Mouse (Mus musculus) gastrocnemius, postnatal 25 days (tissue): Measurements from ENCODE around the gene Ahcyl1. TPM values are rescaled to one million over a fixed set of nuclear protein-coding genes. Genes with fewer than 3 reads are reported as not detected.
"Not testable (repeated sequence)": the region's sequence is repeated elsewhere in the genome, so short reads cannot be mapped to it uniquely, and the experiment has no call there.

Source experiments
- DNase-seq: peaks from one replicate; pipeline ENCODE4 v3.0.0; 2022
- total RNA-seq, 2 experiments: library from RNA; stranded (reverse); gene quantifications; 1 replicate in 1 of 2; 2 replicates in 1 of 2; pipeline ENCODE4 v1.2.3; 2021

Gene Ahcyl1
- total RNA-seq, 2 experiments from 2014 or later = 30.7 to 31.8 TPM

DNA sequence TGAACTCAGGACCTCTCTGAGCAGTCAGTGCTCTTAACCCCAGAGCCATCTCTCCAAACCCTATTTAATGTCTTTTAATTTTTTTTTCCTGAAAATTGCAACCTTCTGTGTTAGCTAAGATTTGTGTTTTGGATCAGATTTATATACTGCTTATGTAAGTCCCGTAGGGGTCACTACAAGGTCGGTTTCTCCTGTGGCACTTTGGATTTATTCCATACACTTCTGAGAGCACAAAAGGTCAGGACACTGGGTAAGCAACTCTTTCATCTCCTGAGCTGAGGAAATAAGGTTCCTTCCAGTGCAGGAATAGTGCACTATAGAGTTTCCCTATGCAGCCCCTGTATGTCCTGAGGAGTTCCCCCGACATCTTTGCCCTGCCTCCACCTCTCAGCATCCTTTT, 40.9 kb downstream of the Ahcyl1 start:
- no peak for DNase-seq

DNA sequence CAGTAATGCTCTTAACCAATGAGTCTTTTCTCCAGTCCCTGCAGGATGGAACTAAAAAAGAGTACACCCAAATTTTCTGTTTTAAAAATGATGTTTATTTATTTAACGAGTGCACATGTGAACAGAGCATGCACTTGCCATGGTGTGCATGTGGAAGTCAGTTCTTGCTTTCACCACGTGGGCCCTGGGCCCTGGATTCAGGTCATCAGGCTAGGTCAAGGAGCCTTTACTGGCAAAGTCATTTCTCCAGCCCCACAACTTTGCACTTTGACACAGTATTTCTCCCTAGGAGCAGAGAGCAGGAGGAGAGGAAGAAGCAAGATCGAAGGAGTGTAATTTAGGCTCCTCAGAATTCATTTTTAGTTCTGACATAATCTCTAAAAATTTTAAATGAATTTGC, 41.5 kb downstream of the Ahcyl1 start:
- DNase-seq = no peak

DNA sequence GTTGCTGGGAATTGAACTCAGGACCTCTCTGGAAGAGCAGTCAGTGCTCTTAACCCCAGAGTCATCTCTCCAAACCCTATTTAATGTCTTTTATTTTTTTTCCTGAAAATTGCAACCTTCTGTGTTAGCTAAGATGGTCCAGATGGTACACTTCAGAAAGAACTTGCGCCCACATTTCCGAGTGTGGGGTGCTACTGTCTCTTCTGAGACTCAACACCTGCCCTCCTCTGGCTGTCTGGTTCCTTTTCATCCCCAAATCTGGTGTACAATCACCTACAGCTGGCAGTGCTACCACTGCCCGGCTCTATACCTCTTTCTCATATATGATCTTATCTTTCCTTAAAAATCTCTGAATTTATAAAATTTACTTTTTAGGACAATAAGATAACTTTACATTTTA, 43.4 kb downstream of the Ahcyl1 start:
- DNase-seq = no peak

DNA sequence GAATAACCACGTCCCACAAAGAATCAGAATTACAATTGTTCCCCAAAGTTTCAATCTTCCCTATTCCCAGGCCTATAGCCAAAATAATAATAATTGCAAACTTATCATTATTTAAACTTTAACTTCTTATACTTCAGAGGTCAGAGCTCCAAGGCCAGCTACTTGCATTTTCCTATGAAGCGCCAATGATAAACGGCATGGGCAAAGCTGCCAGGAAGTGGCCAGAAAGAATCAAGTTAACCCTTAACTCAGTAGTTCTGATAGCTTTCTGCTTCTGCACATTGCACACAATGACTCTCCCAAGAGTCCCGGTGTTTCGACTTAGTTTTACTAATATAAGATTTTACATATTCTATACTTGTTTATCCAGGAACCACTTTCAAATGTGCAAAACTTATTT, 46.1 kb downstream of the Ahcyl1 start:
- not testable (repeated sequence) for DNase-seq

DNA sequence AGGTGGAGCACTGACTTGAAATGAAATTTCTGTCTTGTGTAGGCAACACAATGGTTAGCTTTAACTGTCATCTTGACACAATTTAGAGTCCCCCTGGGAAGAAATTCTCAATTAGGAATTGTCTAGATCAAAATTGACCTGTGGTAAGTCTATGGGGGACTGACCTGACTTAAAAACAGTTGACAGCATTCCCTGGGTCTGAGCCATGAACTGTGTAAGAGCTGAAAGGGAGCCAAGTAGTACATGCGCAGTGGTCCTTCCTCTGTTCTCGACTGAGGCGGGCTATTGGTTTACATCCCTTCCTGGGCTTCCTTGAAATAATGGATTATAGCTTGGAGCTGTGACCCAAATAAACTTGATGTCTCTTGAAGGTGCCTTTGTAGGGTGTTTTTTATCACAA, 49.4 kb downstream of the Ahcyl1 start:
- no peak for DNase-seq

DNA sequence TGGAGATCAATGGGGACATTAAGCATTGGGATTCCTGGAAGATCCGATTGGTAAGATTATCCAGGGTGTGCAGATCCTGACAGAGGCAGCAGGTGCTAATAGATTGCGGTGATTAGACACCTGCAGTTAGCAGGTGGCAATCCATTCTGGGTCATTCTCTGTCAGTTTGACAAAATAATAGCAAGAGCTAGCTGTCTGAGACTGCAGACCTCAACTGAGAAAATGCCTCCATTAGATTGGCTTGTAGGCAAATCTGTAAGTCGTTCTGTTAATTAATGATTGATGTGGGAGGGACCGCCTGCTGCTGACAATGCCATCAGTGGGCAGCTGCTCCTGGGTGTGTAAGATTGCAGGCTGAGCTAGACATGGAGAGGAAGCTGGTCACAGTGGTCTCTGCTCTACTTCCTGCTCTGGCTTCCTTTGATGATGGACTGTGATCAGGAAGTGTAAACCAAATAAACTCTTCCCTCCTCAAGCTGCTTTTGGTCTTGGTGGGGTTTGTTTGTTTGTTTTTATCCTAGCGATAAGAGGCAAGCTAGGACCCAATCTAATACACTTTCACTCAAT, 58.7 kb downstream of the Ahcyl1 start:
- DNase-seq = no peak

DNA sequence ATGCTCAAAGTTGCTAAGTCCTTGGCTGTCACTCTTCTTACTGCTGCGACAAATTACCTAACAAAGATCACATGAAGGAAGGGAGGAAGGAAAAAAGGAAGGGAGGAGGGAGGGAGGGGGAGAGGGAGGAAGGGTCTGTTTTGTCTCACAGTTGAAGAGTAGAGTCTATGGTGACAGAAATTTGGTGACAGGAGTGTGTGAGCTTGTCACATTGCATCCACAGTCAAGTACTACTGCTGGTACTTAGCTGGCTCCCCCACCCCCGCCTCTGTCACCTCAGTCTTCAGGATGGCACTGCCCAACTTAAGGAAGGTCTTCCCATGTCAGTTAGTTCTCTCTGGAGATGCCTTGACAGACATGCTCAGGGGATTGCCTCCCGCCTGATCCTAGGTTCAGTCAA, 60.1 kb downstream of the Ahcyl1 start:
- no peak for DNase-seq

DNA sequence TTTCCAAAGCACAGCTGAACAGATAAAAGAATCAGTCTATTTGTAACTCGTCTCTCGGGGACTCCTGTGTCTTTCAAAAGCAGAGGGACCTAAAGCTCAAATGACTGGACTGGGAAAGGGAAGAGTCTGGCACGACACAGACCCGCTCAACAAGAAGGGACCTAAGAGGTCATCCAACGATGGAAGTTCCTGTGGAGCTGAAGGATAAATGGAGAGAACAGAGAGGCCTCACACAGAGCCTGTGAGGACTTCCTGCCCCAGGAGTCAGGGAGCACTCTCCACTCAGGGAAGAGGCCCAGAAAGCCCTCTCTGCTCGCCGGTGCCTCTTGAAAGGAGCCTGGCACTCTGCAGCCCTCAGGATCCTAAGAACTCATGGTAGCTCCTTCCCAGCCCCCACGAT, 60.5 kb downstream of the Ahcyl1 start:
- DNase-seq = no peak

DNA sequence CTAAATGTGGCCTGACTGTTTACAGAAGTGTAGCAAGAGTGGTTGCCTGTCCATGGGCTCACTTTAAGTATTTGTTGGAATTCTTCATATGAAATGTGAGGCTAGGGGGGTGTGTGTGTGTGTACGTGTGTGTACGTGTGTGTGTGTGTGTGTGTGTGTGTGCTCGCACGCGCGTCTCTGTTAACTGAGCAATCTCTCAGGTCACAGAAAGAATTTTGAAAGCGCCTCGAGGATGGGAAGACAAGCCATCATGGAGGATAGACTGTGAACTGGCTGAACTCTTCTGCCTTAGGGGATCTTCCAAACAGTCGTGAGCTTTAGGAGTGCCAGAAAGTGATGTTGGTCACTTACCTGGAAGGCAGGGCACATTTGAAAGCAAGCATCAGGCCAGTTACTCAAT, 62.5 kb downstream of the Ahcyl1 start:
- no peak for DNase-seq

DNA sequence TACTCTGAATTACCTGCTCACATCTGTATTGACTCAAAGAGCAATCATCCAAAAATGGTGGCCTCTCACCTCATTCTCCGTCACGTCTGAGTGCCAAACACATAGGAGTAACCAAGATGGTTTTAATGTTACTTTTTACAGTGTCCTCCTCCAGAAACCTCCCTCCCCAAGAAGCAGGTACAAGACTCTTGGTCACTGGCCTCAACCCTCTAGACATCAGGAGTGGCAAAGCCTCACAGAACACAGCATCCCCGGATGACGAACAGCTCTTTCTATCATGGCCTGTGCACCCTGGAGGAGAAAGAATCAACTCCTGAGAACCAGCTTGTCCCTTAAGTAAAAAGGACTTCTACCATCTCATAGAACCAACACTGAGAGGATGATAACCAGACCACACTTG, 63.6 kb downstream of the Ahcyl1 start:
- no peak for DNase-seq

DNA sequence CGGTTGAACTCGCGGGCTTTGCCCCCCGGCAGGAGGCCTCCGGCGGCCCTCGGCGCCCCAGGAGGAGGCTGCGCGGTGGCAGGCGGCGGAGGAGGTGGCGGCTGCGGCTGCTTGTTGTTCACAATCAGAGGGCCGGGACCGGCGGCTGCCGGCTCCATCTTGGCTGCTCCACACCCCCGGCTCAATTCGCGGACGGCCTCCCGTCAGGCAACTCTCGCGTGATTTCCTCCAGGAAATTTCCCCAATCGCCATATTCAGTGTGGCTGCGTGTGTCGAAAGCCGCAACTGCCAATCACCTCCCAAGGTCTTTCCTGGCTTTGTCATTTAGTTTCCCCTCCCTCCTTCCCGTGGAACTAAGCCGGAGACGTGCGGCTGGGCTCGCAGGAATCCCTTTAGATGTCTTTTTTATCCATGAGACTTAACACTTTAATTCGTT, 64.8 kb downstream of the Ahcyl1 start, which contains the start of gene Strip1:
Gene Strip1 (minus strand): TSS at position 172 of the 436 bp plus-strand sequence.
- peak; percentile 93 for DNase-seq

DNA sequence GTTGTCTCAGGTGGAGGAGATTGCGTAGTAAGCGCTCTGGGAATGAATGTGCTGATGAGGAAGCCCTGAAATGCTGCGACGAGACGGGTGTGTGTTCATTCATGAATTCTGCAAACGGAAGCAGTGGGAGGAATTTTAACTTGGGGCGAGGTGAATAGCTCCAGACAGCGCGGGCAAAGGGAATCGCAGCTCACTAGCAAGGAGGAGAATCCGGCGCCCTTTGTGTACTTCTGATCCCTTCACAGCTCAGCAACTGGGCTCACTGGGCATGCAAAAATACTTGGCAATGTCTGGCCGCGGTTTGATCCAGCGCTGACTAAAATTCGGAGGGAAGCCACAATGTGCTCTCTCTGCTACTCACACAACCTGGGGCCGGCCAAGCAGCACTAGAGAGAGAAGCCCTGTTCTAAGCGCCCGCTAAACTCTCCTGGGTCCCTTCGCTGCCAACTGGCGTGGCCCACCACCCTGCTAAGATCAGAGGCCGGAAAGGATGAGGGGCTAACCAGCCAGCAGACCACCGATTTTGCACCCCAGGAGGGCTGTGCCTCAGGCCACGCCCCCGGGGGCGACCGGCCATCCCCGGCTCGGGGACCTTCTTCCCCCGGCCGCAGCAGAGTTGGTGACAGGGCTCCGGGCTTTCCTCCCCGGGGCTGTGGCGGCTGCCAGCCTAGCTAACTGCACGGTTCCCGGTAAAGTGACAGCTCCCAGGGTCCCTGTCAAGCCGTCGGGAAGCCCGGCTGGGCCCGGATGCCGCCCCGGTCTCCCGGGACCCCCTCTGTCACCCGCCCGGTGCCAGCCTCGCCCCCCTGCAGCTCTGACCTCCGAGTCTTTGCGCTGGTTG, 65.5 kb downstream of the Ahcyl1 start, which contains the start of gene Gm10961:
Gene Gm10961 (plus strand): TSS at position 641 of the 841 bp plus-strand sequence.
- peak; percentile 50 for DNase-seq

DNA sequence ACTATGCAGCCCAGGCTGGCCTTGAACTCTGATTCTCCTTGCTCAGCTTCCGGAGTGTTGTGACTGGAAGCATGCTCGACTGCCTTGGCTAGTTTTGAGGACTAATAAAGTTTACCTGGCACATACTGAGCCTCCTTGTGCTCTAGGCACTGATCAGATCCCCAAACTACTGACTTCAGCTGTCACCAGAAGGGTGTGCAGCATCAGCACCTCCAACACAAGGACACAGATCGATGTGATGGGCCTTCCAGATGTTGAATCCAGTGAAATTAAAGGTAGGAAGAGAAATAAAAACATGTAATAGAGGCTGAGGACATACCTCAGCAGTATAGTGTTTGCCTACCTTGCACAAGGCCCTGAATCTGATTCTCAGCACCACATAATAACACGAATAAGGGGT, 66.9 kb downstream of the Ahcyl1 start:
- no peak for DNase-seq

DNA sequence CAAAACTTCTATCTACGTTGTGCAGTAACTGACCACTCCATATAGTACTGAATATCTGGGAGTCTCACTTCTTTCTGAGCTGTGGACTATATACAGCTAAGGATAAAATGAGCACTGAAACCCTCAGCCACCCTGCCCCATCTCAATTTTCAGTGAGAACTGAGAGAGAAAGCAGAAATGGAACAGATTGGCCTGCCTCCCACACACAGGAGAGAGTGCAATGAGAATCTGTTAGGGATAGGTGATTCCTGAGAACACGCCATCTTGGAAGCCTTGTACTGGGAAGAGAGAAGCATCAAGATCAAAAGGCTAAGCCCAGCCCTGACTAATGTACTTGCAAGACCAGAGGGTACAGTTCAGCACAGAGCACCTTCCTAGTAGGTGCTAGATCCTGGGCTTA, 67.8 kb downstream of the Ahcyl1 start:
- no peak for DNase-seq

DNA sequence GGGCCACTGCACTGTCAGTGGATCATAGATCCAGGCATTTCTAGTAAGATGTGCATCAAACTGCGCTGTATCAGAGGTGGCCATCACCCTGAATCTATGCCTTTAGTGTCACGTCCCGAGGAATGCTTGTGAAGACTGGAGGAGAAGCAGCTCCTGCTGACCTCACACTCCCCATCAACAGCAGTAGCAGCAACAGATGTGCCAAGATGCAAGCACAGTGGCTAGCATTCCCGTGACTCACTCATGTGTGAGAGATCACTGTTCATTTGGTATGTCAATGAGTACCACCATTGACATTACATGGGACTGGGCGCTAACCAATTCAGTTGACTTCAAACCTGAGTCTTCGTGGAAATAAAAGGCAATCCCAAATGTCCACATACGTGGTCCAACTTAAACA, 68.7 kb downstream of the Ahcyl1 start:
- DNase-seq = no peak

DNA sequence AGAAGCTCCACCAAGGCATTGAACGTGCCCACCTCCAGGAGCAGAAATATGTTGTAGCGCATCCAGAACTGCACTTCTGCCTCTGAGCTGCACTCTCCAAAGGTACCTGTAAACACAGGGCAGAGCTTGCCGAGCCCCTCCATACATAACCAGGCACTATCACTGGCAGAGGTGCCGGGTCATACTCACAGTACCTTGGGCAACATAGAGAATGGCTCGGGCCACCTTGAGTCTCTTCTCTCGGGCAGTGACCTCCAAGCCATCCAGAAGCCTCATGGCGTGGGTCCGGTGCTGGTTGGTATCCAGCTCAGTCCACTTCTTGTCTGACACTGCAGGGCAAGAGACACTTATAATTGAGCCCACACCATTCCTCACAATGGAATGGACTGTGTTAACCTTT, 69.6 kb downstream of the Ahcyl1 start:
- no peak for DNase-seq

DNA sequence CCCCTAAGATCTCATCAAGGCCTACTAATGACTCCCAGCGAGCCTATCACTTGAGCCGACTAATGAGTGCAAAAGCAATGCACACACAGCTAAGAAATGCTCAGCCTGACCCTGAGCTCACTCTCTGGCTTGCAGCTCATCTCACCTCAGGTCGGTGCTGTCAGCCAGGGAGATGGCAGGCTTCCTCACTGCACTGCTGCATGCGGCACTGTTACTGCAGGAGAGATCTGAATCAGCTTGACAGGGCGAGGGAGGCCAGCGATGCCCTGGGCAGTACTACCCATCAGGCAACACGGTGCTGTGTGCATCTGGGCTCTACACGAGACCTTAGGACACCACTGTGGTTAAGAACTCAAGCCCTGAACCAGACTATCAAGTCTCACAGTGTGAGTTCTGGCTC, 70.8 kb downstream of the Ahcyl1 start:
- DNase-seq = no peak

DNA sequence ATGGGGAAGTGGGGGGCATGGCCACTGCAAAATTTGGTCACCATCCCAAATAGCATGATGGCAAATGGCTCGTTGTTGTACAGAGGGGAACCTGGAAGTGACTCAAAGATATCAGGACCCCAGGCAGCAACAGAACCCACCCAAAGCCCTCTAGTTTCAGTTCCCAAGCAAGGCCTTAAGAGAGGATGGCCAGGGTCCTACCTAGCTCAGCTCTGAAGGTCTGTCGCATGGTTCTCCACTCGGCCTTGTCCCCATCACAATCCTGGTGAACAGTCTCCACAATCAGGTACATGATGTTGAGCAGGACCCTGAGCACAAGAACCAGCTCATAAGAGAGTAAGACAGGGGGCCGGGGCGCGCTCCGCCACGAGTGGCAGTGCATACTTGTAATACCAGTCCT, 71.9 kb downstream of the Ahcyl1 start:
- no peak for DNase-seq

DNA sequence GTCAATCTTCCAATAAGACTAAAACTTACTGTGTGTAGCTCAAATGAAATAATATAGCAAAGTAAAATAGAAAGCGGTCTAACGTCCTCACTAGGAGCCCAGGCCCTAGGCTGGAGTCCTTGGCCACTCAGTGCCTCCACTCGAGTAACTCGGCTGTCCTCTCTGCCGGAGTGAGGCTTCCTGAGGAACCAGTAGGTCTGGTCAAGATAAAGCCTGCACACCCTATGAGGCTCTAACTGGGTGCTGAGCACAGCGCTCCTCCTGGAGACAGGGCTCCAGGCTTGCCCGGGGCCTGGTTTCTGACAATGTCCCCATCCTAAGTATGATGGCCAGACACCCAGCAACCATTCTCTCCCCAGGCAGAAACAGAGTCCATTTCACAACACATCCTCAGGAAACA, 73.8 kb downstream of the Ahcyl1 start:
- no peak for DNase-seq

DNA sequence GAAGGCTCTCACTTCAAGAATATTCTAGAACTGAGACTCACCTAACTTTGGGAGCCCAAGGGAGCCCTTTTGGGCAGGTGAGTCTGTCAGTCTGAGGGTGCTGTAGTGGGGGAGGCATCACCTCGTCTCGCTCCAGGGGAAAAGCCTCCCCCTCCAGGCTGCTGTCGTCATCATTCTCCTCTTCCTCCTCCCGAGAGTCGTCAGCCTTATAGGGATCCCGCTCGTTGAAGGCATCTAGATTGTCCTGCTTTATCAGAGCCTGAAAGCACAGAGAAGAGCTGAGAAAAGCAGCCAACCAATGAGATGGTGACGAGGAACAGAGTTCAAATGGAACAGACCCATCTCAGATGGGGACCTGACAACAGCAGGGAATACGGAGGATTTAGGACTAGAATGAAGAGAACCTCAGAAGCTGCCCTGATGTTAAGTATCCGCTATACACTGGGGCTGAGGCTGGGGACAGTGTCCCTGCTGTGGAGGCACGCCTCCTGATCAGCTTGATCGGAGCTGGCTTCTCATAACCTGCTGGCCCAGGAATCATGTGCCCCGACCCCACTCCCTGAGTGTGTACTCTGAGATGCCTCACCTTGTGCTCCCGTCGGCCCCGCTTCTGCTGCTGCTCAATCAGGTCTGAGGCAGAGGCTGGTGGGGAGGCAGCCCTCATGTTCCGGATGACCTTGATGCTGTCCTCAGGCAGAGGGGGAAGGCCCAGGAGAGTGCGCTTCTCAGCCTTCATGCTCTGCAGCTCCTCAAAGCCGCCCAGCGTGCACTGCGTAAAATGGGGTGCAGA, 74.9 kb downstream of the Ahcyl1 start:
- no peak for DNase-seq

DNA sequence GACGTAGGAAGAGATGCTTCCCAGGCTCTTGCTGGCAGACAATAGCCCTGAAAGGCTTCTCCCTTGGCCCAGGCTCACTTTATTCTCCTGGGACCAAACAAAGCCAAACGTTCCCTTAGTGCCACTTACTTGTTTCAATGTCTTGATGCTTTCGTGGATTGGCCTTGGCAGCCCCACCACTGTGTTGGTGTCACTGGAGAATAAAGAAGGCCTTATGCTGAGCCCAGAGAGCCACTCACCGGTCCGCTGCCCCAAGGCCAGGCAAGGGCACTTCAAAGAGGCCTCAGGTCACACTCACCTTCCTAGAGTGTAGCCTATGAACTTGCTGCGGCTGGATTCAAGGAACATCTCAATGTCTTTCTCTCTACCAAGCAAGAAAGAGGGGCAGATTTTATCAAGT, 76.4 kb downstream of the Ahcyl1 start:
- no peak for DNase-seq

DNA sequence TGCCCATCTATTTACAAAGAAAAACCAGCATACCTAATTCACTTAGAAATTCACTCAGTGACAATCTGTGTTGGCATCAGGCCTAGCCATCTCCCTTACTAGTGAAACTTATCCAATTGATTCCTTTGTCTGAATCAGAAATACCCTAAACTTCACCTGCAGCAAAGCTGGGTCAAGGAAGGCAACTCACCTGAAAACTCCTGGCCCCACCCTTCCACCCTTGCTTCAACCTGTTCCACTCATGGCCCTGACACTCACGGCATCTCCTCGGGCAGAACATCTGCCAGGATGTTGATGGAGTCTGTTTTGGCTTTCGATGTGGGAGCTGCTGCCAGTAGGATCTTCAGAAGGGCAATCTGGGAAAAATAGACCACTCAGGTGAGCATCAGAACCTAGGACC, 78.6 kb downstream of the Ahcyl1 start:
- DNase-seq = no peak
